Mouse (Mus musculus): ENCODE data around the gene Cadps. TPM values are rescaled to one million over a fixed set of nuclear protein-coding genes. Genes with fewer than 3 reads are reported as not detected.

The Cadps gene
- polyA plus RNA-seq, 1 experiment from 2014 or later, result not detected

DNA sequence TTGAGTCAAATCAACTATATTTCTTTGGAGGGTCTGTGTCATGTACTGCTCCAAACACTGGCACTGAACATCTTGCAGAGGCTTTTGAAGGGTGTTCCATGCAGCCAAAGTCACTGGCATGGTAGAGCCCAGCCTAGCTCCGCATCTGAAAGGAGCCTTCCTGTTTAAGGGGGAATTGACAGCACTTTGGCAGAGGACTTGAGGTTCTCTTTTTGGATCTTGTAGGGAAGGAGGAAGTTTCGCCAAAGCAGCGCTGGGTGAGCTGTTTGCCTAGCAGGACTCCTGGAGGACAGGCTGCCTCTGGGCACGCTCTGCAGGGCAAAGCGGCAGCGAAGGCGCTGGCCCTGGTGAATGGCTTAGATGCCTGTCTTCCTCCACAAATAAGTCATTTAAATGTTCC, 363.2 kb downstream of the Cadps start:
- no peak overlapping the region for H3K4me3 ChIP-seq (ENCODE audit: low read depth, low read length)
- H3K9ac ChIP-seq (replicated peaks), result no peak overlapping the region
- H3K4me1 ChIP-seq (ENCODE audit: insufficient read depth), result no peaks in the 10 kb centered on the region
- no peaks in the 10 kb centered on the region for H3K36me3 ChIP-seq (replicated peaks; ENCODE audit: insufficient read depth, low read length)
- H3K27ac ChIP-seq (ENCODE audit: low read depth), result no peak overlapping the region
- H3K9me3 ChIP-seq (ENCODE audit: low read length), result no peaks in the 10 kb centered on the region
- 45% methylated on average over 7 of the region's 7 CpGs for WGBS (ENCODE audit: insufficient replicate concordance)
- no peaks in the 10 kb centered on the region for H3K27me3 ChIP-seq (ENCODE audit: insufficient read depth, low read length)
- ATAC-seq (no peak), DNase-seq (no peak)
- no peak overlapping the region for H3K4me2 ChIP-seq (ENCODE audit: low read depth, low read length)
- TF ChIP-seq CTCF (IDR thresholded peaks at IDR 0.05; ENCODE audit: low read depth) (no peak), EP300 (IDR thresholded peaks at IDR 0.05; ENCODE audit: low read depth) (no peak)

DNA sequence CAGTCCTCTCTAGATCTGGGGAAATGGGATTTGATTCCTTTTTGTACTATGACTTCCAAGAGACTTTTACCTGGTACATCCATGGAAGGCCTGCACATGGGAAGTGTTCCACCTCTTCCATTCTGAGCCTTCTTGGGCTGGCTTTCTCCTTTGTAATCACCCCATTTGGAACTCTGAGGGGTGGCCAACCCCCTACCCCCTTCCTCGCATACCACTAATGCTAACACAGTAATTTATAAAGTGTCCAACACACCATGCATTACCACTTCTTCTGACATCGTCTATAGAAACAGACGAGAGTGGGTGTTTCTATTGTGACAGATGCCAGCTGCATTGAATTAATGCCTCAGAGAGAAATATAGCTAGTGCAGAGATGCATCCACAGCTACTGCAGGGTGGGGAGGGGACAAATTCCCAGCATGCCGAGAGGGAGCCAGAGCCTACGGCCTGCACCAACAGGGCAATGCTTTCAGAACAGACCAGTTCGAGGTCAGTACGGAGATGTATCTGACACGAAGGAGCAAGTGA, 367.8 kb downstream of the Cadps start:
- Histone ChIP-seq H3K27ac (ENCODE audit: low read depth) (no peak overlapping the region), H3K27me3 (ENCODE audit: insufficient read depth, low read length) (no peaks in the 10 kb centered on the region), H3K4me3 (ENCODE audit: low read depth, low read length) (no peak overlapping the region), H3K36me3 (replicated peaks; ENCODE audit: insufficient read depth, low read length) (no peaks in the 10 kb centered on the region), H3K9me3 (ENCODE audit: low read length) (no peaks in the 10 kb centered on the region), H3K9ac (replicated peaks) (no peak overlapping the region), H3K4me1 (ENCODE audit: insufficient read depth) (no peaks in the 10 kb centered on the region), H3K4me2 (ENCODE audit: low read depth, low read length) (no peak overlapping the region)
- ATAC-seq (no peak), DNase-seq (no peak)
- TF ChIP-seq CTCF (IDR thresholded peaks at IDR 0.05; ENCODE audit: low read depth) (no peak), EP300 (IDR thresholded peaks at IDR 0.05; ENCODE audit: low read depth) (no peak)
- 75% methylated on average over 8 of the region's 8 CpGs for WGBS (ENCODE audit: insufficient replicate concordance)

DNA sequence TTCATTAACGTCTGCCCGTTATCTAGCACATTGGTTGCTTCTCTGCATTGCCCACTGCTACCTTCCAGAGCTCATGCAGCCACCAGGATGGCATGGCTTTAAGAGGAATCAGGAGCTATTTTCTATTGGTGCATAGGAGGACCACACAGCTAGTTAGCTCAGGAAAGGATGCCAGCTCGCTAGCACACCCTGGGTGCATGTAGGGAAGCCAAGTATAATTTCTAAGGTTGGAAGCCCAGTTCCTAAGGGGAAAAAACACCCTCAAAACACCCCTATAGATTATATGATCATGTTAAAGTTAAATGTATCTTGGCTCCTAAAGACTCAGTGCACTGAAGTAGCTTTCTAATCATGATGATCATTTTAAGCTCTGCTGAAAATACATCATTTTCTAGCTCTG, 372.1 kb downstream of the Cadps start:
- Histone ChIP-seq H3K27me3 (ENCODE audit: insufficient read depth, low read length) (no peaks in the 10 kb centered on the region), H3K4me1 (ENCODE audit: insufficient read depth) (no peaks in the 10 kb centered on the region), H3K9ac (replicated peaks) (no peak overlapping the region), H3K36me3 (replicated peaks; ENCODE audit: insufficient read depth, low read length) (no peaks in the 10 kb centered on the region), H3K9me3 (ENCODE audit: low read length) (no peaks in the 10 kb centered on the region), H3K4me2 (ENCODE audit: low read depth, low read length) (no peak overlapping the region), H3K4me3 (ENCODE audit: low read depth, low read length) (no peak overlapping the region), H3K27ac (ENCODE audit: low read depth) (no peak overlapping the region)
- DNase-seq (no peak), ATAC-seq (no peak)
- no peak for TF ChIP-seq CTCF (IDR thresholded peaks at IDR 0.05; ENCODE audit: low read depth)
- TF ChIP-seq EP300 (IDR thresholded peaks at IDR 0.05; ENCODE audit: low read depth), result no peak
- WGBS (ENCODE audit: insufficient replicate concordance), result 52% methylated on average over 3 of the region's 3 CpGs

DNA sequence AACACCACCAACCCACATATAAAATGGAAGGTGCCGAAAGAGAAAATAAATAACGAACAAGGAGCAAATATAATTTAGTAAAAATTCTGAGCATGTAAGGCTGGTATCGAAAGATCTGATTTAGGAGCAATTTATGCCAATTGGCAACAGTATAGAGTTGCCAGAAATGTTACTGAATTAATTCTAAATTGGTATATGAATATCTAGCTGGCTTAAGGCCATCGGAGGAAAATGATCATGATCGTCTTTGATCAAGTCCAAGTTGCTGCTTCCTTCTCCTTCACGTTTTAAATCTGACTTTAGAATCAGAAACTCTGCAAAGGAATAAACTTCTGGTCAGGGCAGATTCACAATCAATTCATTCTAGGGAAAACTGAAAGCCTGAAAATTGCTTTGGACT, 374.0 kb downstream of the Cadps start:
- Histone ChIP-seq H3K9me3 (ENCODE audit: low read length) (no peaks in the 10 kb centered on the region), H3K27me3 (ENCODE audit: insufficient read depth, low read length) (no peaks in the 10 kb centered on the region), H3K9ac (replicated peaks) (no peak overlapping the region), H3K4me3 (ENCODE audit: low read depth, low read length) (no peak overlapping the region), H3K4me1 (ENCODE audit: insufficient read depth) (no peaks in the 10 kb centered on the region), H3K27ac (ENCODE audit: low read depth) (no peak overlapping the region), H3K4me2 (ENCODE audit: low read depth, low read length) (no peak overlapping the region), H3K36me3 (replicated peaks; ENCODE audit: insufficient read depth, low read length) (no peaks in the 10 kb centered on the region)
- DNase-seq, result no peak
- no peak for ATAC-seq
- TF ChIP-seq EP300 (IDR thresholded peaks at IDR 0.05; ENCODE audit: low read depth) (no peak), CTCF (IDR thresholded peaks at IDR 0.05; ENCODE audit: low read depth) (no peak)
- 76% methylated on average over 6 of the region's 6 CpGs for WGBS (ENCODE audit: insufficient replicate concordance)

DNA sequence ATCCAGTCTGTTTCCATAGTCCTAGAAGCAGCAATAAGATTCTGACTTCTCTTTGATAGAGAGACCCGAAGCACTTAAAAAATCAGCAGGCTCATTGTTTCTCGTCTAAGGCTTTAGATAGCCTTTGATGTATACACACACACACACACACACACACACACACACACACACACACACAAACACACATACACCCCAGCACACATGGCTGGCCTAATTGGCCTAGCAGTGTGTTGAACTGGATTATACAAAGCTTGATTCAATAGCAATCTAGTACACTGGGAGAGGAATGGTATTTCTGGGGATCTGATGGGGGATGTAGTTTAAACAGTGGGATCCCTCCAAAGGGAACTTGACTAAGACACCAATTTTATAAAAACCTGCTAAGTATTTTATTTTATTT, 381.9 kb downstream of the Cadps start:
- ATAC-seq (no peak), DNase-seq (no peak)
- no peaks in the 10 kb centered on the region for H3K27me3 ChIP-seq (ENCODE audit: insufficient read depth, low read length)
- H3K27ac ChIP-seq (ENCODE audit: low read depth), result no peak overlapping the region
- no peaks in the 10 kb centered on the region for H3K36me3 ChIP-seq (replicated peaks; ENCODE audit: insufficient read depth, low read length)
- H3K9me3 ChIP-seq (ENCODE audit: low read length), result no peaks in the 10 kb centered on the region
- H3K9ac ChIP-seq (replicated peaks), result no peak overlapping the region
- no peak overlapping the region for H3K4me2 ChIP-seq (ENCODE audit: low read depth, low read length)
- 84% methylated on average over 2 of the region's 2 CpGs for WGBS (ENCODE audit: insufficient replicate concordance)
- no peaks in the 10 kb centered on the region for H3K4me1 ChIP-seq (ENCODE audit: insufficient read depth)
- TF ChIP-seq EP300 (IDR thresholded peaks at IDR 0.05; ENCODE audit: low read depth), result no peak
- TF ChIP-seq CTCF (IDR thresholded peaks at IDR 0.05; ENCODE audit: low read depth), result no peak
- H3K4me3 ChIP-seq (ENCODE audit: low read depth, low read length), result no peak overlapping the region

DNA sequence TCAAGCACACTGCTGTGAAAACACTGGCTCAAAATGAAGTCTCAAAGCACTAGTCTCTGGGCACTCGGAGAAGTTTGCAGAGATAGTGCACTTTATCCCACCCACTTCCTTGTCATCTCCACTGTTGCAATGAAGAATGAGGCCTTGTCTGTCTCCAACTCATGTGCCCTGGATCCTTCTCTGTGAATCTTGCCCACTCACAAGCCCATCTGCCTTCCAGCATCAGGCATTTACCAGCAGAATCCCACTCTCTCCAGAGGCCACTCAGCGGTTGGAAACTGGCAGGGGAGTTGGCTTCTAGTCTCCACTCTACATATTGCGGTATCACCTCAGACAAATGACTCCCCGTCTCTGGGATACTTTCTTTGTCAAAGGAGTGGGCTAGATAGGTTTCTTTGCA, 384.9 kb downstream of the Cadps start:
- TF ChIP-seq CTCF (IDR thresholded peaks at IDR 0.05; ENCODE audit: low read depth) (no peak), EP300 (IDR thresholded peaks at IDR 0.05; ENCODE audit: low read depth) (no peak)
- WGBS (ENCODE audit: insufficient replicate concordance), result 72% methylated on average over 4 of the region's 4 CpGs

DNA sequence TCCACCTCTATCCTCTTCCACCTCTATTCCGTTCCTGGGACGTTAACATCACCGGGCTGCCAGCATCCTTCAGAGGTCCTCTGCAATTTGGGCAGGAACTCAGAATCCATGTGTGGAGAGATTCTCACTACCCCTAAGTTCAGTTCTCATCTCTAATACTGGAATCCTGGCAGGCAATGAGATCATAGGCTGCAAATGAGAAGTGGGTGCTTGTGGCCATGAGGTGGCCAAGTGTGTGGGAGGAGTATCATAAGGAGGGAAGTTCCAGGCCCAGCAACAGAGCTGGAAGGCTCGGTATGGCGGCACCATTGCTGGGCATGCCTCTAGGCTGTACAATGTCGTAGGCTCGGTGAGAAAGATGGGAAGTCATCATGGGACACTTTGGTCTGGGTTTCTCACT, 385.5 kb downstream of the Cadps start:
- WGBS (ENCODE audit: insufficient replicate concordance), result 78% methylated on average over 7 of the region's 7 CpGs
- no peaks in the 10 kb centered on the region for H3K36me3 ChIP-seq (replicated peaks; ENCODE audit: insufficient read depth, low read length)

More for the DNA sequence above, 384.9 kb downstream of the Cadps start:
- Histone ChIP-seq H3K36me3 (replicated peaks; ENCODE audit: insufficient read depth, low read length) (no peaks in the 10 kb centered on the region), H3K27ac (ENCODE audit: low read depth) (no peak overlapping the region), H3K4me2 (ENCODE audit: low read depth, low read length) (no peak overlapping the region), H3K9me3 (ENCODE audit: low read length) (no peaks in the 10 kb centered on the region), H3K27me3 (ENCODE audit: insufficient read depth, low read length) (no peaks in the 10 kb centered on the region), H3K4me1 (ENCODE audit: insufficient read depth) (no peaks in the 10 kb centered on the region), H3K4me3 (ENCODE audit: low read depth, low read length) (no peak overlapping the region), H3K9ac (replicated peaks) (no peak overlapping the region)
- ATAC-seq (no peak), DNase-seq (no peak)

More for the DNA sequence above, 385.5 kb downstream of the Cadps start:
- H3K9ac ChIP-seq (replicated peaks), result no peak overlapping the region
- no peaks in the 10 kb centered on the region for H3K9me3 ChIP-seq (ENCODE audit: low read length)
- TF ChIP-seq EP300 (IDR thresholded peaks at IDR 0.05; ENCODE audit: low read depth) (no peak), CTCF (IDR thresholded peaks at IDR 0.05; ENCODE audit: low read depth) (no peak)
- H3K27me3 ChIP-seq (ENCODE audit: insufficient read depth, low read length), result no peaks in the 10 kb centered on the region
- H3K27ac ChIP-seq (ENCODE audit: low read depth), result no peak overlapping the region
- no peak overlapping the region for H3K4me3 ChIP-seq (ENCODE audit: low read depth, low read length)
- no peak overlapping the region for H3K4me2 ChIP-seq (ENCODE audit: low read depth, low read length)
- no peaks in the 10 kb centered on the region for H3K4me1 ChIP-seq (ENCODE audit: insufficient read depth)
- ATAC-seq, result no peak
- DNase-seq, result no peak

Measured in liver, postnatal 0 days (tissue).